Mouse (Mus musculus) forebrain, embryonic 11.5 days (tissue): Measurements from ENCODE around the gene Ppif. TPM values are rescaled to one million over a fixed set of nuclear protein-coding genes. Genes with fewer than 3 reads are reported as not detected.

Experiments
- ATAC-seq: fragments of 200-750 bp; cut with Nextera tagmentation; replicated peaks from 2 replicates; pipeline ENCODE4 v1.8.0; 2017; ENCODE audit warnings: moderate TSS enrichment; ENCODE audit not compliant: low FRiP score
- DNase-seq: peaks from one replicate; pipeline ENCODE4 v3.0.0-alpha.2; 2017; ENCODE audit warnings: low spot score
- H3K27ac ChIP-seq: fragments of 300-500 bp; sonication (generic); 2 replicates; pipeline ENCODE4 v1.5.1; 2014; ENCODE audit warnings: low read depth, low read length
- H3K27me3 ChIP-seq: fragments of 300-500 bp; sonication (generic); 2 replicates; pipeline ENCODE4 v1.6.1; 2014; ENCODE audit warnings: mild to moderate bottlenecking, low read length, mixed read lengths; ENCODE audit not compliant: control insufficient read depth, insufficient read depth
- H3K36me3 ChIP-seq: fragments of 300-500 bp; sonication (generic); 2 replicates; pipeline ENCODE4 v1.6.1; 2014; ENCODE audit warnings: mild to moderate bottlenecking, low read length, moderate library complexity, mixed read lengths; ENCODE audit not compliant: control insufficient read depth, insufficient read depth
- H3K4me1 ChIP-seq: fragments of 300-500 bp; sonication (generic); replicated peaks from 2 replicates; pipeline ENCODE4 v1.6.1; 2014; ENCODE audit warnings: low read length, mixed read lengths; ENCODE audit not compliant: control insufficient read depth, insufficient read depth
- H3K4me2 ChIP-seq: fragments of 300-500 bp; sonication (generic); 2 replicates; pipeline ENCODE4 v1.6.1; 2014; ENCODE audit warnings: low read depth, mild to moderate bottlenecking, low read length, moderate library complexity, mixed read lengths; ENCODE audit not compliant: severe bottlenecking
- H3K4me3 ChIP-seq: fragments of 300-500 bp; sonication (generic); 2 replicates; pipeline ENCODE4 v1.5.1; 2014; ENCODE audit warnings: low read depth, low read length
- H3K9ac ChIP-seq: fragments of 300-500 bp; sonication (generic); 2 replicates; pipeline ENCODE4 v1.6.1; 2014; ENCODE audit warnings: low read length
- H3K9me3 ChIP-seq: fragments of 300-500 bp; sonication (generic); 2 replicates; pipeline ENCODE4 v1.6.1; 2016; ENCODE audit warnings: low read length, mixed read lengths; ENCODE audit not compliant: control insufficient read depth
- WGBS: fragments of 180-500 bp; shearing (Covaris S2); extraction: QIAGEN DNeasy Blood & Tissue Kit; methylation state at CpG from one replicate; pipeline ENCODE4 v1.1.7; 2014; 5-methylcytosine and 5-hydroxymethylcytosine counted together
- polyA plus RNA-seq: library from polyadenylated mRNA; unstranded; fragments of >200 nt; fragmentation: Nextera tagmentation; extraction: Ambion mirVana; gene quantifications from 2 replicates; pipeline ENCODE4 v1.2.1, GENCODE M21; 2014

Gene Ppif
- polyA plus RNA-seq, 1 experiment from 2014 or later, result 34.8 TPM

DNA sequence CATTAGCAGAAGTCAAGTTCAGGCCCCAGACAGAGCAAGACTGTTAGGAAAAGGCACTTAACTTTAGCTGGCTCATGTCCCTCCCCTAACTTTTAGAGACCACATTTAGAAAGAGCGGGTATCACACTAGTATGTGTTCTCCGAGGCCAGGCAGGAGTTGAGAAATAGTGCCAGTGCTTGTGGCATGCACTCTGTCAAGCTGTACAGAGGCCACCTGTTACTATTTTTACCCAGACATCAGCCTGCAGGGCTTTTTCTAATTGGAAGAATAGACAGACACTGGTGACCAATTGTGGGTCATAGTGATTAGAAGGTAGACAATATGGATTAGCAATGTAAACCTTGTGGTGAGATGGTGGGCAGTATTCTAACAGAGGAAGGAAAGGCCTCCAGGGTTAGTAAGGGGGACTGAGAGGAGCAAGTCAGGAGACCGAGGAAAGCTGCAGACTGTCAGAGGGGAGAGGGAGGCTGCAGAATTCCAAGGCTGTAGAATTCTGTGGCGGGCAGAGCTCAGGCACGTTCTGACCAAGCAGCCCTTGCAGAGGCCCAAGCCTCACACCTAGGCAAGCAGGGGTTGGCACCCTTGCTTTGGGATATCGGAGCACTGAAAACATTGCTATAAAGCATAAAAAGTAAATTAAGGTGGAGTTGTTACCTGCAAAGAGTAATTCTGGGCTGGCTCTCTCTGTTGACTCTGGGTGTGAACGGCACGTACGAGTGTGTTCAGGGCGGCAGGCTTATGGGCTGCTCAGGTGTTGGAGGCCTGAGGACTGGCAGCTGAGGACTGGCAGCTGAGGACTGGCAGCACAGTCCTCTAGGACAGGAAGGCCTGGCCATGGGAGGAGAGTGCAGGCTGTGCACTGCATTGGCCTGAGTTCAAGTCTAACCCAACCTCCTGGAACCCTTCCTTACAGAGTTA lies 6.7 kb upstream of the Ppif start:
- ATAC-seq (no peak), DNase-seq (no peak)
- Histone ChIP-seq H3K9me3 (no peaks in the 10 kb centered on the region), H3K4me3 (no peak overlapping the region), H3K36me3 (no peaks in the 10 kb centered on the region), H3K4me1 (no peaks in the 10 kb centered on the region), H3K27ac (no peak overlapping the region), H3K9ac (no peak overlapping the region), H3K4me2 (no peak overlapping the region), H3K27me3 (no peaks in the 10 kb centered on the region)
- WGBS, result 84% methylated on average over 10 of the region's 10 CpGs

DNA sequence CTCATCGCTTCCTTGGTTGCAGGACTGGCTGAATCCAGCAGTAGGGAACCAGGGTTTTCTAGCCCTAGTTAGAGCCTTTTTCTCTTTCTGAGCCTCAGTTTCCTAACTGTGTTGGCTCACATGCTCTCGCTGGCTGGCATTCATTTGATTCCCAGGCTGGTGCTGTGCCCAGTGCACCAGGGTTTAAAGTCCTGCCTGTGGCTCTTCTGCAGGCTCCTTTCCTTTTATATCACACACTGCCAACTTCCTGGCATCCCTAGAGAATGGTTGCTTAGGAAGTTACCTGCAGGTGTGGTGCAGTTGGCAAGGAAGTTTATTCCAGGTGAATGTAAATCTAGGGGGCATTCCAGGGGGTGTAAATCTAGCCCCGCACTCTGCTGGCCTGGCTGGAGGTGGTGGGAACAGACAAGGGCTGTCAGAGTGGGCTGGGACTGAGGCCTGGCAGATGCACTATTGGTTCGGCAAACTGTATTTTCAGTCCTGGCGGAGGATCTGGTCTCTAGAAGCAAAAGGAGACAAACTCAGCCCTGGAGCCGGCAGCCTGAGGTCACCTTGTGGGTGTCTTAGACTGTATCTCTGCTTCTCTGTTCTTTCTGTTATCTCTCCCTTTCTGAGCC lies 575 bp upstream of the Ppif start:
- no peaks in the 10 kb centered on the region; the same call in 1 of the 2 replicates for H3K36me3 ChIP-seq
- peaks cover 5% of the 10 kb centered on the region for H3K4me1 ChIP-seq
- no peaks in the 10 kb centered on the region for H3K9me3 ChIP-seq
- H3K4me3 ChIP-seq, result peak overlapping the region; percentile 88; the same call in 1 of the 2 replicates
- H3K9ac ChIP-seq, result no peak overlapping the region
- WGBS, result 79% methylated on average over 6 of the region's 6 CpGs
- H3K27ac ChIP-seq, result no peak overlapping the region
- H3K4me2 ChIP-seq, result peak overlapping the region; percentile 97; the same call in 1 of the 2 replicates
- H3K27me3 ChIP-seq, result no peaks in the 10 kb centered on the region
- peak; percentile 15; the same call in 1 of the 2 replicates for ATAC-seq
- no peak for DNase-seq

DNA sequence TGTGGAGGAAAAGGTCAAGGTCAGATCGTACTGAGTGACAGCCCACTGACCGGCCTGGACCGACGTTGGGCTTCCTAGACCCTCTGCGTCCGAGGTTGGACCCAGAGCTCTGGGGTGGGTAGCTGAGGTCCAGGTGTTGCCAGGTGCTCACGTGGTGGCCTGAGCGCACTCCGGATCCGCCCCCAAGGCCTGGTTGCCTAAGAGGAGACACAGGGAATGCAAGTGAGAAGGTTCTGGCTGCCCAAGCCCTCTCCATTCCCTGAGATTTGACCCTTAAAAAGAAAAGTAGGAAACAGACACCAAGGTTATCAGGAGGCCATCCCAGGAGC lies 579 bp downstream of the Ppif start:
- Histone ChIP-seq H3K36me3 (no peaks in the 10 kb centered on the region; the same call in 1 of the 2 replicates), H3K9ac (peak overlapping the region; percentile 79), H3K9me3 (no peaks in the 10 kb centered on the region), H3K4me2 (peak overlapping the region; percentile 97), H3K4me1 (peaks cover 5% of the 10 kb centered on the region), H3K27me3 (no peaks in the 10 kb centered on the region), H3K27ac (no peak overlapping the region), H3K4me3 (peak overlapping the region; percentile 88)
- WGBS, result 3% methylated on average over 10 of the region's 10 CpGs
- DNase-seq (no peak), ATAC-seq (peak; percentile 47; the same call in 1 of the 2 replicates)

DNA sequence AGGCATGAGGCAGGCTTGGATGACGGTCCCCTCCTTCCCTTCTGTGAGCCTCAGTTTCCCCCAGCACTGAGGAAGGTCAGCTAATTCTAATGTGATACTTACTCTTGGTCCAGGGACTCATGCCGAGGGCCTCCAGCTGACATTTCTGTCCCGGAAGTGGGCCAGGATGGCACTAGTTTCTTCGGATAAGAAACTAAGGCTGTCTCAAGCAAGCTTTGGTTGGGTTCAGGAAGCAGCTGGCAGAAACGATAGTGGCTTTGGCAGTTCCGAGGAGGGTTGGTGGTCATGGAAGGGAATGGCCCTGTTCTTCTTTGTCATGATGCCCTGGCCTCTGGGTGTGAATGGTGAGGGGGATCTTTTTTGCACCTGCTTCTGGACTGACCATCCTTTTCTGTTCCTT lies 1.1 kb downstream of the Ppif start:
- Histone ChIP-seq H3K4me2 (peak overlapping the region; percentile 97), H3K9me3 (no peaks in the 10 kb centered on the region), H3K27me3 (no peaks in the 10 kb centered on the region), H3K36me3 (no peaks in the 10 kb centered on the region; the same call in 1 of the 2 replicates), H3K4me1 (peaks cover 5% of the 10 kb centered on the region), H3K4me3 (peak overlapping the region; percentile 88), H3K27ac (no peak overlapping the region), H3K9ac (peak overlapping the region; percentile 79)
- WGBS, result 75% methylated on average over 6 of the region's 6 CpGs
- ATAC-seq, result no peak
- no peak for DNase-seq

DNA sequence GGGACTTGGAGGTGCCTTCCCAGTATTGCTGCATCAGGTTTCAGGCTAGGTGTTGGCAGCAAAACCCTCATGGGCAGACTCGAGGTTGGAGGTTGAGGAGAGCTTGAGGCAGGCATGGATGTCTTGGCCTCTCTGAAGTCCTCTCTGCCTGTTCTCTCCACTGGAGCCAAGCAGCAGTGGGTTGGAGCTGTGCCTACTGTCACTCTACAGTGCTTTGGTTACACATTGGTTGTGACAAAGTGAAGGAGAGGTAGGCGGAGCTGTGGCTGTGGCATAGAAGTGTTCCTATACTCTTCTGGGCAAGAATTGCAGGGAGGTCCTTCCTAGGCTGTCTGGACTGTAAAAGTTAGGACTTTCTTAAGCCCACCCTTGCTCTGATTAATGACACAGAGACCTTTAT lies 2.4 kb downstream of the Ppif start:
- H3K9me3 ChIP-seq, result no peaks in the 10 kb centered on the region
- H3K27ac ChIP-seq, result no peak overlapping the region
- no peak overlapping the region for H3K4me2 ChIP-seq
- H3K27me3 ChIP-seq, result no peaks in the 10 kb centered on the region
- H3K36me3 ChIP-seq, result no peaks in the 10 kb centered on the region; the same call in 1 of the 2 replicates
- peaks cover 5% of the 10 kb centered on the region for H3K4me1 ChIP-seq
- no peak overlapping the region for H3K9ac ChIP-seq
- H3K4me3 ChIP-seq, result no peak overlapping the region
- WGBS, result 78% methylated on average over 2 of the region's 2 CpGs
- no peak for ATAC-seq
- no peak for DNase-seq

DNA sequence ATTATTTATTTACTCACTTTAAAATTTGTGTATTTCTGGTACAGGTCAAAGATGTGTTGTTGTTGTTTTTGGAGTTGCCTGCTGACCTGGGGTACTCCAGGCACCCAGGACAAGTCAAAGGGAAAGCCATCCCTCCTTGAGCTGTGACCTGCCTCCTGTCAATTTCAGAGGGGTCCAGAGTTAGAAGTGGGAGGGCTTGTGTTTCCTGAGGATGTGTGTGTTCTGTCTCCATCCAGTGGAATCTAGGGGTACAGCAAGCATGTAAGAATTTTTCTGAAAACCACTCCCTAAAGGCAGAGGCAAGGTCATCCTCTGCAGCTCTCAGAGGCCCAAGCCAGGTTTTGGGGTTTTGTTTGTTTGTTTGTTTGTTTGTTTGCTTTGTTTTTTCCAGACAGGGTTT lies 8.0 kb downstream of the Ppif start:
- Histone ChIP-seq H3K9me3 (no peaks in the 10 kb centered on the region), H3K36me3 (no peaks in the 10 kb centered on the region; the same call in 1 of the 2 replicates), H3K27me3 (no peaks in the 10 kb centered on the region), H3K27ac (no peak overlapping the region), H3K4me3 (no peak overlapping the region), H3K4me1 (no peaks in the 10 kb centered on the region), H3K4me2 (no peak overlapping the region), H3K9ac (no peak overlapping the region)
- DNase-seq (no peak), ATAC-seq (no peak)

DNA sequence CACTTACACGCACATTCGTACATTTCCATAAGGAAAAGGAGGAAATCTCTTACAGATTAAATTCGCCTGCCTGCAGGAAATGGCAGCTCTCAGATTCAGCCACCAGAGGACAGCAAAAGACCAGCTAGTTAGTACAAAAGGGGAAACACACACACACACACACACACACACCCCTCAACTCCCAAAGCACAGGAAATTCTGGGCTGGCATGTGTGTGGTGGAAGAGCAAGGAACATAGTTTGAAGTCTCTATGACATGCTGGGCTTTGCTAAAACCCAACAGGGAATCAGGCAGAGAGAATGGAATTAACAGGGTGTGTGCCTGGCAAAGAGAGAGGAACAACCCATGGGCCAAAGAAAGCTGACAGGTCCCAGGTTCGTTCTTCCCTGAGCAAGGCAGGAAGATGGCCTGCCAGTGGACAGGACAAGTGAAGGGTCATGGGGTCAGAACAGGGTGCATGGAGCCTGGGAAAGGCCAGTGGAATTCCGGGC lies 13.8 kb downstream of the Ppif start:
- Histone ChIP-seq H3K9me3 (no peaks in the 10 kb centered on the region), H3K27ac (no peak overlapping the region), H3K36me3 (no peaks in the 10 kb centered on the region), H3K27me3 (no peaks in the 10 kb centered on the region), H3K4me1 (0 out of 2 replicates have a peak, but pooled peaks cover 2% of the 10 kb centered on the region), H3K4me3 (no peak overlapping the region), H3K4me2 (no peak overlapping the region), H3K9ac (no peak overlapping the region)
- no peak for DNase-seq
- WGBS, result 71% methylated on average over 5 of the region's 5 CpGs
- no peak for ATAC-seq

DNA sequence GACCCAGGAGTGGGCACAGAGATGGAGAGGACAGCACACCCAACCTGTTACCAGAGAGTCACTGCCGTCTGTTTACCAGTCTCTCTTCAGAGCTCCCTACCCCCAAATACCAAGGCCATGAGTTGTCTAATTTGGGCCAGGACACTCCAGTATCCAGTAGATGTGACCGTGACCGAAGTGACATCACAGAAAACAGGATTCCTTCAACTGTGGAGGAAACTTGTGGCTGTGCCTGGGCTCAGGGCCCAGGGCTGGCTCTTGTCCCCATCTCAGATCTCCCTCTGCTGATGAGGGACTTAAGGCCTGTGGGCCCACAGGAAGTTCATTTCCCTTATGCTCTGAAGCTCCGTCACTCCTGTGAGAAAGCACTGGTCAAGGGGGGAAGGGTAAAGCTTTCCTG lies 14.5 kb downstream of the Ppif start:
- Histone ChIP-seq H3K4me2 (no peak overlapping the region), H3K9ac (no peak overlapping the region), H3K4me1 (0 out of 2 replicates have a peak, but pooled peaks cover 2% of the 10 kb centered on the region), H3K27me3 (no peaks in the 10 kb centered on the region), H3K36me3 (no peaks in the 10 kb centered on the region), H3K27ac (no peak overlapping the region), H3K9me3 (no peaks in the 10 kb centered on the region), H3K4me3 (no peak overlapping the region)
- ATAC-seq (no peak), DNase-seq (no peak)
- 79% methylated on average over 4 of the region's 4 CpGs for WGBS
